Mouse (Mus musculus) neural tube, embryonic 13.5 days (tissue): ENCODE measurements at regions not wholly inside any gene's neighbourhood (a gene's known extent, or its start where the extent isn't known, plus 50 kb on each side); places are given as distances from the start of the nearest gene placed in this dataset.

Experiments
- ATAC-seq: fragments of 200-750 bp; cut with Nextera tagmentation; 2 replicates; pipeline ENCODE4 v1.8.0; 2017; ENCODE audit warnings: low read depth, mild to moderate bottlenecking, moderate TSS enrichment, moderate library complexity
- H3K27ac ChIP-seq: fragments of 300-500 bp; sonication (generic); replicated peaks from 2 replicates; pipeline ENCODE4 v1.5.1; 2015; ENCODE audit warnings: moderate library complexity, mild to moderate bottlenecking, inconsistent platforms
- H3K27me3 ChIP-seq: fragments of 300-500 bp; sonication (generic); 2 replicates; pipeline ENCODE4 v1.6.1; 2015; ENCODE audit warnings: mild to moderate bottlenecking, inconsistent platforms
- H3K36me3 ChIP-seq: fragments of 300-500 bp; sonication (generic); 2 replicates; pipeline ENCODE4 v1.6.1; 2015; ENCODE audit warnings: mild to moderate bottlenecking, inconsistent platforms
- H3K4me1 ChIP-seq: fragments of 300-500 bp; sonication (generic); replicated peaks from 2 replicates; pipeline ENCODE4 v1.6.1; 2015; ENCODE audit warnings: inconsistent platforms
- H3K4me2 ChIP-seq: fragments of 300-500 bp; sonication (generic); 2 replicates; pipeline ENCODE4 v1.6.1; 2015; ENCODE audit warnings: inconsistent platforms, mild to moderate bottlenecking, moderate library complexity
- H3K4me3 ChIP-seq: fragments of 300-500 bp; sonication (generic); 2 replicates; pipeline ENCODE4 v1.5.1; 2015; ENCODE audit warnings: mild to moderate bottlenecking, inconsistent platforms
- H3K9ac ChIP-seq: fragments of 300-500 bp; sonication (generic); 2 replicates; pipeline ENCODE4 v1.6.1; 2015; ENCODE audit warnings: moderate library complexity, mild to moderate bottlenecking, inconsistent platforms
- H3K9me3 ChIP-seq: fragments of 300-500 bp; sonication (generic); 2 replicates; pipeline ENCODE4 v1.6.1; 2016; ENCODE audit warnings: inconsistent platforms
- WGBS: fragments of 180-500 bp; shearing (Covaris S2); methylation state at CpG from one replicate; pipeline ENCODE4 v1.1.7; 2015; 5-methylcytosine and 5-hydroxymethylcytosine counted together

DNA sequence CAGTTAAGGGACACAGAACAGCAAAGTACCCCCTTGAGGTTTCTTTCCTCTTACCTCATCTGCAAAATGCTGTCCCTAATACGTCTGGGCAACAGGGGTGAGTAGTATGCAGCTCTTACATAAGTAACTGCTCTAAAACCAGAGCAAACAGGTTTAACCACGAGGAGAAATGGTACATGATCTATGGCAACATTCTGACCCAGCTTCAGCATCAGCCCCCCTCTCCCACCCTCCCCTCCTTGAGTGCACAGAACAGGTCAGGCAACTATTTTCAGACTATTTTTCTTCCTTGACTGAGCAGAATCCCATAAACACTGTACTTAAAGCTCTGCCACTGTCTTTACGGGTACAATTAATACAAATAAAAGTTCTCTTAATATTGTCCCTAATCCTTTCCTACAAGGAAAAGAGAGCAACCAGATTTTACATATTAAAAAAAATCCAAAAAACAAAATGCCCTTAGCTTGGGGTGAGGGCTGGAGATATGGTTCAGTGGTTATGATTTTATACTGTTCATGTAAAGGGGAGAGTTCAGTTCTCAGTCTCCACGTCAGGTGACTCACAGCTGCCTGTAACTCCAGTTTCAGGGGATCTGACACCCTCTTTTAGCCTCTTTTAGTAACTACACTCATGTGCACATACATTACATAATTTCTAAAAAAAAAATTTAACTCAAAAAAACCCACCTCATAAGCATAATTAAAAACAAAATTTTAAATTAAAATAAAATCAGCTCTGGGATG is 69.1 kb upstream of the Spdye4c start:
- H3K4me1 ChIP-seq, result no peaks in the 10 kb centered on the region
- no peak for ATAC-seq
- no peak overlapping the region for H3K4me2 ChIP-seq
- no peaks in the 10 kb centered on the region for H3K9me3 ChIP-seq
- H3K4me3 ChIP-seq, result no peak overlapping the region
- H3K27ac ChIP-seq, result no peak overlapping the region
- WGBS, result 63% methylated on average over 4 of the region's 4 CpGs
- H3K9ac ChIP-seq, result no peak overlapping the region
- H3K36me3 ChIP-seq, result no peaks in the 10 kb centered on the region
- no peaks in the 10 kb centered on the region for H3K27me3 ChIP-seq

DNA sequence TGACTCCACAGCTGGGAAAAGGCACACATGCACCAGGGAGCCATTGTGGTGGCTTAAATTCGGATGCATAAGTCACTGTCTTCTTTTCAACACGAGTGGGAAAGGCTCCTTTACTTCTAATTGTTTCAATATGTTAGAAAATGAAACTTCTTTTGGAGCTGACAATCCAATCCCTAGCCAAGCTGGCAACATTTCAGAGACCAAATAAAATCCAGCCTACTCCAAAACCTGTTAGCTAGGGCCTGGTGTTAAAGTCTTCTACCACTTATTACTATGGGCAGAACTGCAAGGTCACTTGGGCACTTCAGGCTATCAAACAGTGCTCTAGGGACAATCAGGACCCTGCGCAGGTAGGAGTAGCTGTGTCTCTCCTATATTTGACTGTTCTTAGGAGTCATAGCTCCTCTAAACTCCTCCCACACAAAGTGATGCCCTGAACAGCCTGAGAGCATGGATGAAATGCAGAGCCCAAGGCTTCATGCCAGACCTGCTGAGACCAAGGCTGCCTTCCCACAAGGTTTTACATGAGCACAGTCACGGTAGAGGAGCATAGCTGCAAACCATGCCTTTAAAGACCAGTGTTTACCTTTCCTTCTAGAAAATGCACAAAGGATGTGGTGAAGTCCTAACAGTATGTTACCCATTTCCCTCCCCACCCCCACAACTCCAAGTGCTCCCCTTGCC is 67.4 kb upstream of the Spdye4c start:
- Histone ChIP-seq H3K9ac (no peak overlapping the region), H3K36me3 (no peaks in the 10 kb centered on the region), H3K9me3 (no peaks in the 10 kb centered on the region), H3K4me2 (no peak overlapping the region), H3K4me3 (no peak overlapping the region), H3K4me1 (no peaks in the 10 kb centered on the region), H3K27ac (no peak overlapping the region), H3K27me3 (no peaks in the 10 kb centered on the region)
- no peak for ATAC-seq
- 83% methylated on average over 4 of the region's 4 CpGs for WGBS

GRCm38 (mm10) chr2:128526100-128526499 is 64.9 kb upstream of the Spdye4c start:
- Histone ChIP-seq H3K4me3 (no peak overlapping the region), H3K27ac (no peak overlapping the region), H3K4me2 (no peak overlapping the region), H3K9ac (no peak overlapping the region), H3K4me1 (no peaks in the 10 kb centered on the region), H3K27me3 (no peaks in the 10 kb centered on the region), H3K36me3 (no peaks in the 10 kb centered on the region), H3K9me3 (no peaks in the 10 kb centered on the region)
- ATAC-seq, result no peak
- 75% methylated on average over 2 of the region's 2 CpGs for WGBS

DNA sequence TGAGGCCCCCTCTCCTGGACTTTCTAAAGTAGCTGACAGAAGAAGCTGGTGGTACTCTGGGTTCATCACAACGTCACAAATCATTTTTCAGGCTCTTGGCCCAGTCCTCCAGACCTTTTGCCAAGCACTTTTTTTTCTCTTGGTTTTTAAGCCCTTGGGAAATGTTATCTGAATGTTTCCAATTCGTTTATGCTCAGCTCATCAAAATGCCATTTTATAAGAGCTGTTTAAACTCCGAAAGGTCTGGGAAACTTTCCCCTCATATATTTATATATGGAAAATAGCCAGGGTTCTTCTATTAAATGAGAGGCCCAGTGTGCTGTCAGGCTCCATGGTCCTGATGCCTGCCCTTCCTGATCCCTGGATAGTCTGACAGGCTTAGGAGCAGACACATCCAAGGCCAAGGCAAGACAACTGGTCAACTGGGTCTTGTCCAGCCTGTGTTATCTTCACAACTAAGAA is 64.1 kb upstream of the Spdye4c start:
- Histone ChIP-seq H3K4me1 (no peaks in the 10 kb centered on the region), H3K9ac (no peak overlapping the region), H3K36me3 (no peaks in the 10 kb centered on the region), H3K27ac (no peak overlapping the region), H3K4me2 (no peak overlapping the region), H3K9me3 (no peaks in the 10 kb centered on the region), H3K27me3 (no peaks in the 10 kb centered on the region), H3K4me3 (no peak overlapping the region)
- no peak for ATAC-seq
- WGBS, result 75% methylated on average over 3 of the region's 3 CpGs

- Histone ChIP-seq H3K27me3 (no peaks in the 10 kb centered on the region), H3K4me3 (no peak overlapping the region), H3K9ac (no peak overlapping the region), H3K27ac (no peak overlapping the region), H3K4me1 (no peaks in the 10 kb centered on the region), H3K36me3 (no peaks in the 10 kb centered on the region), H3K4me2 (no peak overlapping the region), H3K9me3 (0 out of 2 replicates have a peak, but pooled peaks cover 7% of the 10 kb centered on the region)
- 86% methylated on average over 3 of the region's 3 CpGs for WGBS
- ATAC-seq, result no peak
Measured at GRCm38 (mm10) chr2:128536294-128536693, 54.7 kb upstream of the Spdye4c start.

DNA sequence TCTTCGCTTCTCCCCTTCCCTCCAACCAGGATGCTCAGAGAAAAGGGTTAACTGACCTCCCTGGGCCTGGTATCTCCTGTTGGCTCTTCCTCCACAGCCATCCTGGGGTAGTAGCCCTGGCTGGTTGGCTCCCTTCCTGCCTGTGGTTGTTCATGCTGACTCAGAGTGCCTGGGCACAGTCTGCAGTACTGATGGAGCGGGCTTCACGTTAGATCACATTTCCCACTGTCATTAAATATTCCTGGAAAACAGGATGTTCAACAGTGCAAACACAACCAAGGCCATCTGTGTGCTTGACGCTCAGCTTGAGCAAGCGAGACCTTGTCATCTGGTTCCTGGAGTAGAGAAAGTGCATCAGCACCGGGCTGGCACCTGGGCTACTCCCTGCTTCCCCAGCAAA is 53.6 kb upstream of the Spdye4c start:
- ATAC-seq, result no peak
- no peak overlapping the region for H3K9ac ChIP-seq
- H3K4me3 ChIP-seq, result no peak overlapping the region
- H3K4me2 ChIP-seq, result no peak overlapping the region
- 89% methylated on average over 6 of the region's 6 CpGs for WGBS
- H3K27me3 ChIP-seq, result no peaks in the 10 kb centered on the region
- no peaks in the 10 kb centered on the region for H3K4me1 ChIP-seq
- no peak overlapping the region for H3K27ac ChIP-seq
- H3K9me3 ChIP-seq, result 0 out of 2 replicates have a peak, but pooled peaks cover 7% of the 10 kb centered on the region
- no peaks in the 10 kb centered on the region for H3K36me3 ChIP-seq

GRCm38 (mm10) chr2:128538736-128539135 is 52.3 kb upstream of the Spdye4c start:
- Histone ChIP-seq H3K36me3 (no peaks in the 10 kb centered on the region), H3K9me3 (no peaks in the 10 kb centered on the region), H3K27ac (no peak overlapping the region), H3K4me3 (no peak overlapping the region), H3K4me2 (no peak overlapping the region), H3K27me3 (no peaks in the 10 kb centered on the region), H3K4me1 (no peaks in the 10 kb centered on the region), H3K9ac (no peak overlapping the region)
- 92% methylated on average over 8 of the region's 8 CpGs for WGBS
- no peak for ATAC-seq
